Mouse (Mus musculus) CH12.LX (cell line): ENCODE data around the gene 4931428L18Rik.

ENCODE experiments used
- CHD2 ChIP-seq: IDR thresholded peaks from 2 replicates; pipeline ENCODE4 v1.6.1; 2011; ENCODE audit warnings: low read length, improper control_type of control experiment
- CTCF ChIP-seq, 2 experiments: IDR thresholded peaks in 1 of 2; conservative IDR thresholded peaks in 1 of 2; 2 replicates each; pipeline ENCODE4 v1.5.1; 2011 to 2012; ENCODE audit warnings: low read depth in 2 of 2, low read length in 2 of 2, improper control_type of control experiment in 1 of 2, inconsistent platforms in 1 of 2, mild to moderate bottlenecking in 1 of 2, moderate library complexity in 1 of 2
- HCFC1 ChIP-seq: IDR thresholded peaks from 2 replicates; pipeline ENCODE4 v1.6.1; 2012; ENCODE audit warnings: low read depth, mild to moderate bottlenecking, inconsistent platforms, low read length, improper control_type of control experiment
- MAZ ChIP-seq: IDR thresholded peaks from 2 replicates; pipeline ENCODE4 v1.6.1; 2012; ENCODE audit warnings: low read depth, mild to moderate bottlenecking, inconsistent platforms, low read length, improper control_type of control experiment, moderate library complexity
- MXI1 ChIP-seq: IDR thresholded peaks from 2 replicates; pipeline ENCODE4 v1.6.1; 2011; ENCODE audit warnings: mild to moderate bottlenecking, low read depth, low read length, improper control_type of control experiment
- MYC ChIP-seq: IDR thresholded peaks from 2 replicates; pipeline ENCODE4 v1.6.1; 2011; ENCODE audit warnings: low read depth, mild to moderate bottlenecking, improper control_type of control experiment, low read length
- POLR2AphosphoS2 ChIP-seq: IDR thresholded peaks from 2 replicates; pipeline ENCODE4 v1.6.1; 2011; ENCODE audit warnings: low read depth, low read length, improper control_type of control experiment
- SMC3 ChIP-seq: IDR thresholded peaks from 2 replicates; pipeline ENCODE4 v1.6.1; 2011; ENCODE audit warnings: low read depth, low read length, improper control_type of control experiment

GRCm38 (mm10) chr1:31064817-31065740, 157.4 kb downstream of the 4931428L18Rik start:
- TF ChIP-seq CTCF (conservative IDR thresholded peaks at IDR 0.05 in 1 of 2, IDR thresholded peaks at IDR 0.05 in 1 of 2; ENCODE audit: low read depth in 2 of 2, low read length in 2 of 2) = no peak
- TF ChIP-seq MYC = no peak
- no peak for TF ChIP-seq HCFC1
- TF ChIP-seq POLR2AphosphoS2 = no peak
- TF ChIP-seq CHD2 = no peak
- no peak for TF ChIP-seq SMC3
- TF ChIP-seq MXI1 = no peak
- TF ChIP-seq MAZ = no peak
